Mouse (Mus musculus): ENCODE data around the gene Bcl2l13. TPM values are rescaled to one million over a fixed set of nuclear protein-coding genes. Genes with fewer than 3 reads are reported as not detected.

Bcl2l13 gene
- total and polyA plus RNA-seq, 3 experiments, result 24.6 to 46.6 (median 25.5) TPM

GRCm38 (mm10) chr6:120822937-120823614 lies 12.9 kb upstream of the Bcl2l13 start:
- H3K36me3 ChIP-seq (replicated peaks in 1 of 2; ENCODE audit: control insufficient read depth in 1 of 2, insufficient read depth in 1 of 2, low read length in 1 of 2), result peaks cover 8 to 18% of the 10 kb centered on the region in 2 experiments
- in situ Hi-C loops (cut with MboI; ENCODE audit: low pct_ligation_motif_present, low pct_unique_long_range_greater_than_20kb, low sequenced_read_pairs), result no loop called here
- TF ChIP-seq JUND (conservative IDR thresholded peaks at IDR 0.05; ENCODE audit: low read depth, low read length), result no peak
- peak; percentile 9; the same call in 1 of the 2 replicates for TF ChIP-seq SMC3 (IDR thresholded peaks at IDR 0.05; ENCODE audit: low read depth, low read length)
- TF ChIP-seq CTCF (conservative IDR thresholded peaks at IDR 0.05 in 1 of 2, IDR thresholded peaks at IDR 0.05 in 1 of 2; ENCODE audit: low read depth in 2 of 2, low read length in 2 of 2), result peak in 1 of 2 experiments; percentile 38; a peak in 2 of 4 replicates
- TF ChIP-seq CHD2 (IDR thresholded peaks at IDR 0.05; ENCODE audit: low read length), result no peak
- peaks cover 8% of the 10 kb centered on the region for H3K9me3 ChIP-seq (replicated peaks; ENCODE audit: low read length)
- H3K4me1 ChIP-seq (ENCODE audit: control insufficient read depth in 1 of 2, insufficient read depth in 2 of 2), result peaks cover 6 to 23% of the 10 kb centered on the region in 2 experiments; a peak in 3 of 4 replicates
- H3K79me2 ChIP-seq (replicated peaks; ENCODE audit: control insufficient read depth, extremely low read depth, insufficient read depth, poor library complexity, severe bottlenecking), result peaks cover 38% of the 10 kb centered on the region
- DNase-seq (ENCODE audit: extremely low read depth), result no peak
- no peak overlapping the region for H3K27ac ChIP-seq (ENCODE audit: insufficient read depth, low read depth)
- H3K27me3 ChIP-seq (replicated peaks), result no peaks in the 10 kb centered on the region
- peak overlapping the region in 1 of 3 experiments; percentile 76 for H3K4me3 ChIP-seq (replicated peaks in 1 of 3; ENCODE audit: low read depth in 2 of 3, low read length in 2 of 3, poor library complexity in 1 of 3)
- dilution Hi-C loops (cut with MboI; ENCODE audit: extremely low pct_ligation_motif_present, extremely low pct_unique_long_range_greater_than_20kb, low sequenced_read_pairs), result no loop called here
- H3K9ac ChIP-seq (ENCODE audit: insufficient read depth, low read depth), result no peak overlapping the region
- no peak overlapping the region for H3K4me2 ChIP-seq (ENCODE audit: insufficient read depth, low read depth, poor library complexity, severe bottlenecking)

- Histone ChIP-seq H3K4me2 (ENCODE audit: insufficient read depth, low read depth, poor library complexity, severe bottlenecking) (no peak overlapping the region), H3K27ac (ENCODE audit: insufficient read depth, low read depth) (no peak overlapping the region), H3K4me3 (replicated peaks in 1 of 3; ENCODE audit: low read depth in 2 of 3, low read length in 2 of 3, poor library complexity in 1 of 3) (no peak overlapping the region), H3K9ac (ENCODE audit: insufficient read depth, low read depth) (no peak overlapping the region), H3K36me3 (replicated peaks in 1 of 2; ENCODE audit: control insufficient read depth in 1 of 2, insufficient read depth in 1 of 2, low read length in 1 of 2) (no peaks in the 10 kb centered on the region), H3K4me1 (ENCODE audit: control insufficient read depth in 1 of 2, insufficient read depth in 2 of 2) (0 out of 4 replicates have a peak, but pooled peaks cover 0 to 3% of the 10 kb centered on the region in 2 experiments), H3K9me3 (replicated peaks; ENCODE audit: low read length) (no peaks in the 10 kb centered on the region), H3K79me2 (replicated peaks; ENCODE audit: control insufficient read depth, extremely low read depth, insufficient read depth, poor library complexity, severe bottlenecking) (no peaks in the 10 kb centered on the region), H3K27me3 (replicated peaks) (no peaks in the 10 kb centered on the region)
- dilution Hi-C loops (cut with MboI; ENCODE audit: extremely low pct_ligation_motif_present, extremely low pct_unique_long_range_greater_than_20kb, low sequenced_read_pairs) (no loop called here), in situ Hi-C loops (cut with MboI; ENCODE audit: low pct_ligation_motif_present, low pct_unique_long_range_greater_than_20kb, low sequenced_read_pairs) (no loop called here)
- no peak for DNase-seq (ENCODE audit: extremely low read depth)
- TF ChIP-seq POLR2AphosphoS2 (IDR thresholded peaks at IDR 0.05; ENCODE audit: low read depth, low read length) (no peak), USF2 (conservative IDR thresholded peaks at IDR 0.05; ENCODE audit: low read depth, low read length) (no peak), USF1 (IDR thresholded peaks at IDR 0.05; ENCODE audit: low read depth, low read length) (no peak), POLR2A (IDR thresholded peaks at IDR 0.05; ENCODE audit: low read depth, low read length) (no peak), E2F4 (IDR thresholded peaks at IDR 0.05; ENCODE audit: insufficient replicate concordance, low read depth, low read length) (no peak), RAD21 (IDR thresholded peaks at IDR 0.05; ENCODE audit: low read depth, low read length) (no peak), NELFE (IDR thresholded peaks at IDR 0.05; ENCODE audit: low read depth, low read length) (no peak), MXI1 (IDR thresholded peaks at IDR 0.05; ENCODE audit: low read depth, low read length) (no peak), PAX5 (IDR thresholded peaks at IDR 0.05; ENCODE audit: low read length) (no peak), ZNF384 (IDR thresholded peaks at IDR 0.05; ENCODE audit: low read depth, low read length) (no peak), MYC (IDR thresholded peaks at IDR 0.05; ENCODE audit: low read depth, low read length) (no peak), MAFK (IDR thresholded peaks at IDR 0.05; ENCODE audit: insufficient replicate concordance, low read length) (no peak)
These were observed 6.0 kb upstream of the Bcl2l13 start for GRCm38 (mm10) chr6:120830056-120830455.
